Mouse (Mus musculus) heart, adult 2 months (tissue): Measurements from ENCODE around the gene Ggact. TPM values are rescaled to one million over a fixed set of nuclear protein-coding genes. Genes with fewer than 3 reads are reported as not detected.

Source experiments
- DNase-seq, 2 experiments: peaks; one replicate each; pipeline ENCODE4 v3.0.0; 2021
- H3K27ac ChIP-seq: fragments of 200-600 bp; 2 replicates; pipeline ENCODE4 v1.8.1; 2022
- H3K27me3 ChIP-seq: fragments of 200-500 bp; 2 replicates; pipeline ENCODE4 v1.6.1; 2012; ENCODE audit warnings: mild to moderate bottlenecking, low read length, inconsistent platforms, mixed read lengths; ENCODE audit not compliant: control insufficient read depth, insufficient read depth
- H3K36me3 ChIP-seq: fragments of 200-500 bp; 2 replicates; pipeline ENCODE4 v1.6.1; 2012; ENCODE audit warnings: low read length, inconsistent platforms; ENCODE audit not compliant: control insufficient read depth, insufficient read depth
- H3K4me1 ChIP-seq: fragments of 200-500 bp; 2 replicates; pipeline ENCODE4 v1.6.1; 2011; ENCODE audit warnings: low read length; ENCODE audit not compliant: control insufficient read depth, insufficient read depth
- H3K4me3 ChIP-seq: fragments of 200-600 bp; 2 replicates; pipeline ENCODE4 v1.8.1; 2022
- H3K79me2 ChIP-seq: fragments of 200-500 bp; replicated peaks from 2 replicates; pipeline ENCODE4 v1.6.1; 2012; ENCODE audit warnings: mild to moderate bottlenecking, inconsistent platforms, low read length, moderate library complexity, mixed read lengths; ENCODE audit not compliant: control insufficient read depth, insufficient read depth
- H3K9ac ChIP-seq: fragments of 200-500 bp; 2 replicates; pipeline ENCODE4 v1.6.1; 2012; ENCODE audit warnings: low read depth, mild to moderate bottlenecking, control low read depth, inconsistent platforms, low read length, mixed read lengths
- CTCF ChIP-seq: fragments of 200-600 bp; IDR thresholded peaks from 2 replicates; pipeline ENCODE4 v1.8.1; 2022; ENCODE audit warnings: antibody characterized with exemption, mild to moderate bottlenecking, moderate library complexity
- EP300 ChIP-seq: fragments of 200-500 bp; IDR thresholded peaks from 2 replicates; pipeline ENCODE4 v1.6.1; 2011; ENCODE audit warnings: low read depth, low read length, control low read depth; ENCODE audit not compliant: insufficient read depth
- POLR2A ChIP-seq: fragments of 200-500 bp; IDR thresholded peaks from 2 replicates; pipeline ENCODE4 v1.6.1; 2011; ENCODE audit warnings: mild to moderate bottlenecking, low read depth, low read length, control low read depth; ENCODE audit not compliant: insufficient read depth
- WGBS: fragments of 180-500 bp; shearing (Covaris S2); methylation state at CpG from one replicate; pipeline ENCODE4 v1.1.7; 2018; 5-methylcytosine and 5-hydroxymethylcytosine counted together
- intact Hi-C: fragments of 180-260 bp; cut with DNase I; formaldehyde crosslinking; loops from one replicate; pipeline ENCODE4 v1.15.1; 2025
- polyA plus RNA-seq: library from polyadenylated mRNA; depleted of rRNA; stranded (reverse); fragments of >200 nt; gene quantifications from 2 replicates; pipeline ENCODE4 v1.2.3, GENCODE M21; 2012
- total RNA-seq, 2 experiments: library from RNA; stranded (reverse); gene quantifications; 2 replicates each; pipeline ENCODE4 v1.2.3; 2021

Gene Ggact
- total and polyA plus RNA-seq, 3 experiments = 22.5 to 27.1 (median 25.6) TPM

DNA sequence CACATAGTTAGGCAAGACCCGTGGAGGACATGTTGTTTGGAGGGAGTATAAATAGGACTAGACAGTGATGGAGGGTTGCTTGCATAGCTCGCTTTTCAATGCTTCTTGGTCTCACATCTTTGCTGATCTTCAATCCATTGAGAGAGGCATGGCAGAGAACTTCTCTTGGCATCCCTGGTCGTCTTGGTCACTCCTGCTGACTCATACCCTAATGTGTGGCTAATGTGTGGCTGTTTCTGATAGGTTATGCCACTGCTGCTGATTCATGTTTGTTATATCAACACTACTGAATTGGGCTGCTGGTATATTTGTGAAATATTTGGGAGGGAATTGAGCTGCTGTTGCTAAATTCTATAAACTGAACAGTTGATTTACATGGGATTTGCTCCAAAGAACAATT lies 79.9 kb downstream of the Ggact start:
- no peaks in the 10 kb centered on the region for H3K36me3 ChIP-seq
- H3K27ac ChIP-seq = no peak overlapping the region
- no peaks in the 10 kb centered on the region for H3K79me2 ChIP-seq
- no peak overlapping the region for H3K9ac ChIP-seq
- DNase-seq = no peak
- intact Hi-C loops = no loop called here
- no peak overlapping the region for H3K4me3 ChIP-seq
- TF ChIP-seq CTCF (no peak), EP300 (no peak), POLR2A (no peak)
- WGBS = 85% methylated on average over 3 of the region's 3 CpGs
- H3K4me1 ChIP-seq = no peaks in the 10 kb centered on the region
- H3K27me3 ChIP-seq = no peaks in the 10 kb centered on the region

DNA sequence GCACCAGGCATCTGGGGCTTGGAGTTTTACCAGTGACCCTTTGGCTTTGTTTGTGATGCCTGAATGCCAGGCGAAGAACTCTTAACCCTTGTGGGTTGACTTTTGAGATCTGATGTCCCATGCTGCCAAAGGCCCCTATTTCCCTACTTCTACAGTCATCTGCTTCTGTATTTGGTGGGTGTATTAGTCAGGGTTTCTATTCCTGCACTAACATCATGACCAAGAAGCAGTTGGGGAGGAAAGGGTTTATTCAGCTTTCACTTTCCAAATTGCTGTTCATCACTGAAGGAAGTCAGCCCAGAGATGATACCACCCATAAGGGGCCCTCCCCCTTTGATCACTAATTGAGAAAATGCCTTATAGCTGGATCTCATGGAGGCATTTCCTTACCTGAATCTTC lies 83.1 kb downstream of the Ggact start:
- TF ChIP-seq EP300 = no peak
- no peak for TF ChIP-seq CTCF
- no peak for TF ChIP-seq POLR2A
- no peak for DNase-seq
- Histone ChIP-seq H3K27me3 (no peaks in the 10 kb centered on the region), H3K4me1 (no peaks in the 10 kb centered on the region), H3K79me2 (no peaks in the 10 kb centered on the region), H3K27ac (no peak overlapping the region), H3K36me3 (no peaks in the 10 kb centered on the region), H3K4me3 (no peak overlapping the region), H3K9ac (no peak overlapping the region)
- intact Hi-C loops = no loop called here
- WGBS = 94% methylated on average over 1 of the region's 1 CpGs

DNA sequence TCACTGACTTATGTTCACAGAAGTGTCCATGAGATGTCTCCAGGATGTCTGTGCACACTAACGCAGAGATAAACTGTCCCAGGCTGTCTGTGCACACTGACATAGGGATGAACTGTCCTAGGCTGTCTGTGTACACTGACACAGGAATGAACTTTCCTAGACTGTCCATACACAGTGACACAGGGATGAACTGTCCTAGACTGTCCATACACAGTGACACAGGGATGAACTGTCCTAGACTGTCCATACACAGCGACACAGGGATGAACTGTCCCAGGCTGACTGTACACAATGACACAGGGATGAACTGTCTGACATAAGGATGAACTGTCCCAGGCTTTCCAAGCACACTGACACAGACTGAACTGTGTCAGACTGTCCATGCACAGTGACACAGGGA lies 88.1 kb downstream of the Ggact start:
- Histone ChIP-seq H3K9ac (no peak overlapping the region), H3K4me3 (no peak overlapping the region), H3K27me3 (no peaks in the 10 kb centered on the region), H3K36me3 (no peaks in the 10 kb centered on the region), H3K4me1 (no peaks in the 10 kb centered on the region), H3K27ac (no peak overlapping the region), H3K79me2 (no peaks in the 10 kb centered on the region)
- intact Hi-C loops = no loop called here
- WGBS = 84% methylated on average over 2 of the region's 2 CpGs
- TF ChIP-seq POLR2A (no peak), CTCF (no peak), EP300 (no peak)
- no peak for DNase-seq

DNA sequence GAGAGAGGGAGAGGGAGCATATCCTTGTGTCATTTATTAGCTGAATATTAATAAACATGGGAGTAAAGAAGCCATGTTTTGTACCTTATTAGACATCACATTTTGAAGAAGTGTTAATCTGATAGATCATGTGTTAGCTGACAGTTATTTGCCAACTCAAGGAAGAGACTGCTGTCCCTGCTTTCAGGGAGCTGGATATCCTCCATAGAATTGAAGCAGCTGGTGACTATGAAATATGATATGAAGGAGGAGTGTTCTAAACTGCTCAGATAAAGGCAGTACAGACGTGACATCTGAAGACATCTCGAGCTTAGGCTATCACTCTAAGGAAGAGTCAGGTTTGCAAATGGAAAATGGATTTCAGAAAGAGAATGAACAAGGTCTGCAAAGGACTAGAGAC lies 89.8 kb downstream of the Ggact start:
- no peak for DNase-seq
- H3K27me3 ChIP-seq = no peaks in the 10 kb centered on the region
- H3K36me3 ChIP-seq = no peaks in the 10 kb centered on the region
- no peaks in the 10 kb centered on the region for H3K4me1 ChIP-seq
- intact Hi-C loops = no loop called here
- no peak overlapping the region for H3K4me3 ChIP-seq
- WGBS = 61% methylated on average over 2 of the region's 2 CpGs
- no peak for TF ChIP-seq EP300
- TF ChIP-seq CTCF = no peak
- TF ChIP-seq POLR2A = no peak
- H3K9ac ChIP-seq = no peak overlapping the region
- H3K27ac ChIP-seq = no peak overlapping the region
- H3K79me2 ChIP-seq = no peaks in the 10 kb centered on the region

DNA sequence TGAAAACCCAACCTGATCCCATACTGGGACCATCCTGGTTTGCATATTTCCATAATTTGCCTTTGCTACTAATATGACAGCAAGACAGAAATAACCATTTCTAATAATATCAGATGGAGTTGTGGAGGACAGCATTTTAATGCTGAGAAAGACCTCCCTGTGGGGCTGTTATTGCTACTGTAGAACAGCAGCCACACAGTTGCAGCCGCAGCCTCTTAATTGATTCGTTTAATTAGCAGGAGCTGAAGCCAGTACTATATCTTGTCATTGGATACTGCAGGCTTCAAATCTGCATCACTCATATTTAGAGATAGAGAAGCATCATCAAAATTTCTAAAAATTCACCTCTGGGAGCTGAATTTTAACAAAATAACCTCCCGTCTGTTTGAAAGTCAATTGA lies 92.6 kb downstream of the Ggact start:
- DNase-seq = no peak
- TF ChIP-seq EP300 (no peak), CTCF (no peak), POLR2A (no peak)
- H3K9ac ChIP-seq = no peak overlapping the region
- H3K79me2 ChIP-seq = no peaks in the 10 kb centered on the region
- WGBS = 95% methylated on average over 3 of the region's 3 CpGs
- intact Hi-C loops = no loop called here
- no peaks in the 10 kb centered on the region for H3K36me3 ChIP-seq
- H3K27me3 ChIP-seq = no peaks in the 10 kb centered on the region
- H3K4me3 ChIP-seq = no peak overlapping the region
- H3K27ac ChIP-seq = no peak overlapping the region
- no peaks in the 10 kb centered on the region for H3K4me1 ChIP-seq

DNA sequence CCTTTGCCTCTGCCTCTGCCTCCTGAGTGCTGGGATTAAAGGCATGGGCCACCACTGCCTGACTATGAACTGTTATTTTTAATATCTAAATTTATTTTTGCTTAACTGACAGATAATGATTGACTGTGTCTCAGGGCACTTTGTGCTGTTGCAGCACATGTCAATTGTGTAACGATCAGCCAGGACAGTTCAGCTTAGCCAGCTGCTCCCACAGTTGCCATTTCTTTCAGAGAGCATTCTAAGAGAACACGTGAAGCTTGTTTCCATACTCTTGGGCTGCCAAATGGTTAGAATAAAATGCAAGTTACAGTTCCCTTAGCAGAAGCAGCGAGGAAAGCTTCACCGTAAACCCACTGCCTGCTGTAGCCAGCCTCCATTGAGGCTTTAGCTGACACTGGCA lies 113.3 kb downstream of the Ggact start:
- Histone ChIP-seq H3K4me3 (no peak overlapping the region), H3K36me3 (no peaks in the 10 kb centered on the region), H3K9ac (no peak overlapping the region), H3K27me3 (no peaks in the 10 kb centered on the region), H3K79me2 (no peaks in the 10 kb centered on the region), H3K27ac (no peak overlapping the region), H3K4me1 (peaks cover 2% of the 10 kb centered on the region)
- WGBS = 87% methylated on average over 4 of the region's 4 CpGs
- TF ChIP-seq CTCF = no peak
- TF ChIP-seq POLR2A = no peak
- TF ChIP-seq EP300 = no peak
- intact Hi-C loops = no loop called here
- no peak for DNase-seq
